Mouse (Mus musculus): ENCODE measurements at regions not wholly inside any gene's neighbourhood (a gene's known extent, or its start where the extent isn't known, plus 50 kb on each side); places are given as distances from the start of the nearest gene placed in this dataset.

GRCm38 (mm10) chr6:84262766-84263165, 254.4 kb downstream of the Dysf start:
- no peaks in the 10 kb centered on the region for H3K27me3 ChIP-seq (ENCODE audit: control insufficient read depth, insufficient read depth, low read depth, low read length)
- no peak overlapping the region for H3K4me2 ChIP-seq (ENCODE audit: low read length)
- H3K4me3 ChIP-seq (ENCODE audit: low read depth, low read length), result no peak overlapping the region
- H3K9ac ChIP-seq (ENCODE audit: low read depth, low read length), result no peak overlapping the region
- H3K27ac ChIP-seq (ENCODE audit: low read length), result no peak overlapping the region
- H3K9me3 ChIP-seq (replicated peaks; ENCODE audit: control insufficient read depth, low read length, poor library complexity, severe bottlenecking), result no peaks in the 10 kb centered on the region
- 69% methylated on average over 6 of the region's 6 CpGs for WGBS
- ATAC-seq, result no peak
- H3K36me3 ChIP-seq (ENCODE audit: control insufficient read depth, insufficient read depth, low read length), result no peaks in the 10 kb centered on the region
- no peaks in the 10 kb centered on the region for H3K4me1 ChIP-seq (ENCODE audit: control insufficient read depth, insufficient read depth, low read length)

- Histone ChIP-seq H3K4me3 (ENCODE audit: low read depth, low read length) (no peak overlapping the region), H3K9me3 (replicated peaks; ENCODE audit: control insufficient read depth, low read length, poor library complexity, severe bottlenecking) (no peaks in the 10 kb centered on the region), H3K36me3 (ENCODE audit: control insufficient read depth, insufficient read depth, low read length) (no peaks in the 10 kb centered on the region), H3K4me2 (ENCODE audit: low read length) (no peak overlapping the region), H3K9ac (ENCODE audit: low read depth, low read length) (no peak overlapping the region), H3K27me3 (ENCODE audit: control insufficient read depth, insufficient read depth, low read depth, low read length) (no peaks in the 10 kb centered on the region), H3K27ac (ENCODE audit: low read length) (no peak overlapping the region), H3K4me1 (ENCODE audit: control insufficient read depth, insufficient read depth, low read length) (no peaks in the 10 kb centered on the region)
- 88% methylated on average over 3 of the region's 3 CpGs for WGBS
- ATAC-seq, result no peak
These were observed 253.1 kb downstream of the Dysf start for GRCm38 (mm10) chr6:84261483-84261882.

Measured in midbrain, embryonic 16.5 days (tissue).